Mouse (Mus musculus) E14TG2a.4 (cell line): Measurements from ENCODE around the gene Fthl17a.

ENCODE experiments used
- CTCF ChIP-seq: conservative IDR thresholded peaks from 2 replicates; pipeline ENCODE4 v1.5.1; 2014; ENCODE audit warnings: low read length
- NANOG ChIP-seq: IDR thresholded peaks from 2 replicates; pipeline ENCODE4 v1.6.1; 2014; ENCODE audit warnings: borderline replicate concordance, low read length, mixed read lengths
- POU5F1 ChIP-seq: IDR thresholded peaks from 2 replicates; pipeline ENCODE4 v1.6.1; 2014; ENCODE audit warnings: low read length, borderline replicate concordance

GRCm38 (mm10) chrX:85289846-85290245, 40.4 kb downstream of the Fthl17a start:
- TF ChIP-seq CTCF (no peak), POU5F1 (no peak), NANOG (no peak)
